Mouse (Mus musculus): ENCODE measurements around the gene Gm28051. TPM values are rescaled to one million over a fixed set of nuclear protein-coding genes. Genes with fewer than 3 reads are reported as not detected.

Gene Gm28051
- polyA plus RNA-seq, 1 experiment: 0.13 TPM

GRCm38 (mm10) chr12:102698089-102698684 lies 59.4 kb downstream of the Gm28051 start:
- no peaks in the 10 kb centered on the region for H3K79me2 ChIP-seq (ENCODE audit: control insufficient read depth, insufficient read depth)
- TF ChIP-seq MYOD1 (IDR thresholded peaks at IDR 0.05; ENCODE audit: control insufficient read depth, insufficient read length, low read depth) (no peak), USF1 (IDR thresholded peaks at IDR 0.05; ENCODE audit: low read depth) (no peak), MAX (IDR thresholded peaks at IDR 0.05) (no peak), MYOG (IDR thresholded peaks at IDR 0.05; ENCODE audit: control insufficient read depth, extremely low read depth, insufficient read length) (no peak), FOSL1 (IDR thresholded peaks at IDR 0.05; ENCODE audit: insufficient read depth, low read length, poor library complexity, severe bottlenecking) (no peak), CEBPB (IDR thresholded peaks at IDR 0.05; ENCODE audit: low read depth) (no peak)

DNA sequence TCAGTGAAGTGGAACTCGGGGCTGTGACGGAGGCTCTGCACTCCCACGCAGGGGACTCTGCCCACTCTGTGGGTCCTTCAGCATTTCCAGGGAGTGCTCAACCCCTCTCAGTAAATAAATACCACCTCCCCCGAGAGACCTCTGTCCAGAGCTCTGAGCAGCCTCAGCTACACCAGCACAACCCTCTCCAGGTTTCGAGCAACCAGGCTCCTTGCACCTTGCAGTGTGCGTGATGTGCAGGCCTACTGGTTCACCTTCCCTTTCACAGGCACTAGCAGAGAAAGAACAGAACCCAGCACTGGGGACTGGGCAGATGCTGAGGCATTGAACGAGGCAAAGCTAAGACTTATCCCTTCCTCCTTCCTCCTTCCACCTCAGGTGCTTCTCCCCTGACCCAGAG lies 60.2 kb downstream of the Gm28051 start:
- Histone ChIP-seq H3K36me3 (ENCODE audit: control insufficient read depth, insufficient read depth) (no peaks in the 10 kb centered on the region), H3K79me2 (ENCODE audit: control insufficient read depth, insufficient read depth) (no peaks in the 10 kb centered on the region), H3K27me3 (ENCODE audit: control insufficient read depth, insufficient read depth, insufficient read length) (no peaks in the 10 kb centered on the region), H3K4me3 (ENCODE audit: insufficient read depth, poor library complexity, severe bottlenecking) (no peak overlapping the region), H3K79me3 (ENCODE audit: low read depth) (no peaks in the 10 kb centered on the region), H3ac (ENCODE audit: control insufficient read depth, insufficient read length, low read depth) (no peak overlapping the region)
- no peak for TF ChIP-seq MYOD1 (IDR thresholded peaks at IDR 0.05; ENCODE audit: control insufficient read depth, insufficient read length, low read depth)
- no peak for TF ChIP-seq MYOG (IDR thresholded peaks at IDR 0.05; ENCODE audit: control insufficient read depth, extremely low read depth, insufficient read length)

More at GRCm38 (mm10) chr12:102698089-102698684, 59.4 kb downstream of the Gm28051 start:
- H3K4me3 ChIP-seq (ENCODE audit: insufficient read depth, poor library complexity, severe bottlenecking): no peak overlapping the region
- no peak overlapping the region for H3ac ChIP-seq (ENCODE audit: control insufficient read depth, insufficient read length, low read depth)
- no peaks in the 10 kb centered on the region for H3K79me3 ChIP-seq (ENCODE audit: low read depth)
- H3K27me3 ChIP-seq (ENCODE audit: control insufficient read depth, insufficient read depth, insufficient read length): no peaks in the 10 kb centered on the region
- H3K36me3 ChIP-seq (ENCODE audit: control insufficient read depth, insufficient read depth): no peaks in the 10 kb centered on the region

DNA sequence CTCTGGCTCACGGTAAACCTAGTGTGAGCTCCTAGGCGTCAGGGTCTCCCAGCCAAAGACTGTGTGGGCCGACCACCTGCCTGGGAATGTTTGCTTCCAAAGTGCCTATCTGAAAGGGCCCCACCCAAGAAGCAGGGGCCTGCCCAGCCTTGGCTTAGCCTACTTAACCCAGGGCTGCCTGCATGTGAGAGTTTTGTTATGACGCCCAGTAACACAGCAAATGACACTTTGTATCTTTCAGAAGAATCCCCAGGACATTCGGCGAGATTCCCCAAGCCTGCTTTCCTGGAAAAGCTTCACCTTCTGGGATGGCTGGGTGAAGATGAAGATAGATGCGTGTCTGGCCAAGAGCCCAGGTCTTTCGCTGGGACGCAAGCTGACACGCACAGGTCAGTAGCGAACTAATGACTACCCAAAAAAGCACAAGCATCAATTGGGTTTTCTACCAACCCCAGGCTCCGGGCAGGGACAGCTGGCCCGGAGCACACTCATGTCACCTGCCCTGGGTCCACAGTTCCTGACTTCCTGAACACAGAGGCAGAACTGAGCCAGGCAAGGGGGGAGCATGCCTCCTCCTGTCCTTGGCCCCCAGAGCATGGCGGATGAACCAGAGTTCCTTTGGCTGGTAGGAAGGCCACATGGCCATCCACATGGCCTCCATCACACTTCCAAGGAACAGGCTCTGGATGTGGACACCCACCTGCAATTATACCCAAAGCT lies 60.8 kb downstream of the Gm28051 start:
- Histone ChIP-seq H3K27me3 (ENCODE audit: control insufficient read depth, insufficient read depth, insufficient read length) (no peaks in the 10 kb centered on the region), H3ac (ENCODE audit: control insufficient read depth, insufficient read length, low read depth) (no peak overlapping the region), H3K79me3 (ENCODE audit: low read depth) (no peaks in the 10 kb centered on the region), H3K4me3 (ENCODE audit: insufficient read depth, poor library complexity, severe bottlenecking) (no peak overlapping the region), H3K79me2 (ENCODE audit: control insufficient read depth, insufficient read depth) (no peaks in the 10 kb centered on the region), H3K36me3 (ENCODE audit: control insufficient read depth, insufficient read depth) (no peaks in the 10 kb centered on the region)
- TF ChIP-seq MYOD1 (IDR thresholded peaks at IDR 0.05; ENCODE audit: control insufficient read depth, insufficient read length, low read depth): no peak
- no peak for TF ChIP-seq MYOG (IDR thresholded peaks at IDR 0.05; ENCODE audit: control insufficient read depth, extremely low read depth, insufficient read length)
- TF ChIP-seq MAX (IDR thresholded peaks at IDR 0.05): no peak
- TF ChIP-seq USF1 (IDR thresholded peaks at IDR 0.05; ENCODE audit: low read depth): no peak
- no peak for TF ChIP-seq CEBPB (IDR thresholded peaks at IDR 0.05; ENCODE audit: low read depth)

DNA sequence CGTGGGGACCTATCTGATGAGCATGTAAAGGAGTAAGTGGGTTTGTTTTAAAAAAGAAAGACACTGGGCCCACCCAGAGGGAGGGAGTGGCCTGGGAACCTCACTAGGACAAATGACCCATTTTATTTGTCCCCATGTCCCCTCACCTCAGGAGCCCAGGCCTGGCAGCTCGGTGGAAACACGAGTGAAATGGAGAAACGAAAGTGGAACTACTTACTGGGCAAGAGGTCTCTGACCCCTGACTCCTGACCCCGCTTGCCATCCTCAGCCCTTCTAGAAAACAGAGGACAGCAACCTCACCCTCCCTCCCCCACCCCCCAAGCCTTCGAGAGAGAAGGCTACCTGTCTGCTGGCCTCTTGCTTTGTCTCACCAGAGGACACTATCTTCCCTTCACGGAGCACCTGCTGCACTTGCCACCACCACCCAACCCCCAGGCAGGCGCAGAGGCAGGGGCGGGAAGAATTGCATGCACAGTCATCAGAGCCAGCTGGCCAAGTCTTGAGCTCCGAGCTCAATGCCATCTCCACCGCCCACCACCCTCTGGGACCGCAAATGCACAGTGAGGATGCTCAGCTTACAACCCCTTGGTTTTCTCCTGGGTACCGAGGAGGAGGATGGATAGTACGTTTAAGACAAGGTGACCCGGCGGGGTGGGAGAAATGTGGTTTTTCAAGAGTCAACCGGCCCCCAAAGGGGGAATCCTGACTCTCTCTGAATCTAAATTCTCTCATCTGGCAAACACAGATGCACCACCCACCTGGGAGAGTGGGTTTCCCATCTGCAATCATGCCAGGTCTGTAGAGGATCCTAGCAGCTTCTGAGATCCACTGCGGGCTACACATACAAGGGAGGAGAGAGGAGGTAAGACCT lies 62.0 kb downstream of the Gm28051 start:
- Histone ChIP-seq H3K36me3 (ENCODE audit: control insufficient read depth, insufficient read depth) (no peaks in the 10 kb centered on the region), H3K27me3 (ENCODE audit: control insufficient read depth, insufficient read depth, insufficient read length) (no peaks in the 10 kb centered on the region), H3ac (ENCODE audit: control insufficient read depth, insufficient read length, low read depth) (no peak overlapping the region), H3K4me3 (ENCODE audit: insufficient read depth, poor library complexity, severe bottlenecking) (no peak overlapping the region), H3K79me2 (ENCODE audit: control insufficient read depth, insufficient read depth) (no peaks in the 10 kb centered on the region), H3K79me3 (ENCODE audit: low read depth) (no peaks in the 10 kb centered on the region)
- no peak for TF ChIP-seq USF1 (IDR thresholded peaks at IDR 0.05; ENCODE audit: low read depth)

GRCm38 (mm10) chr12:102691761-102692160 lies 65.8 kb downstream of the Gm28051 start:
- Histone ChIP-seq H3K79me2 (ENCODE audit: control insufficient read depth, insufficient read depth) (no peaks in the 10 kb centered on the region), H3K27me3 (ENCODE audit: control insufficient read depth, insufficient read depth, insufficient read length) (no peaks in the 10 kb centered on the region), H3K4me3 (ENCODE audit: insufficient read depth, poor library complexity, severe bottlenecking) (no peak overlapping the region), H3K79me3 (ENCODE audit: low read depth) (no peaks in the 10 kb centered on the region), H3ac (ENCODE audit: control insufficient read depth, insufficient read length, low read depth) (no peak overlapping the region), H3K36me3 (ENCODE audit: control insufficient read depth, insufficient read depth) (no peaks in the 10 kb centered on the region)
- TF ChIP-seq MAX (IDR thresholded peaks at IDR 0.05) (no peak), FOSL1 (IDR thresholded peaks at IDR 0.05; ENCODE audit: insufficient read depth, low read length, poor library complexity, severe bottlenecking) (no peak), MYOD1 (IDR thresholded peaks at IDR 0.05; ENCODE audit: control insufficient read depth, insufficient read length, low read depth) (no peak), CTCF (IDR thresholded peaks at IDR 0.05; ENCODE audit: control insufficient read depth, insufficient read depth, insufficient read length) (no peak), CEBPB (IDR thresholded peaks at IDR 0.05; ENCODE audit: low read depth) (no peak), MYOG (IDR thresholded peaks at IDR 0.05; ENCODE audit: control insufficient read depth, extremely low read depth, insufficient read length) (no peak), USF1 (IDR thresholded peaks at IDR 0.05; ENCODE audit: low read depth) (no peak)

DNA sequence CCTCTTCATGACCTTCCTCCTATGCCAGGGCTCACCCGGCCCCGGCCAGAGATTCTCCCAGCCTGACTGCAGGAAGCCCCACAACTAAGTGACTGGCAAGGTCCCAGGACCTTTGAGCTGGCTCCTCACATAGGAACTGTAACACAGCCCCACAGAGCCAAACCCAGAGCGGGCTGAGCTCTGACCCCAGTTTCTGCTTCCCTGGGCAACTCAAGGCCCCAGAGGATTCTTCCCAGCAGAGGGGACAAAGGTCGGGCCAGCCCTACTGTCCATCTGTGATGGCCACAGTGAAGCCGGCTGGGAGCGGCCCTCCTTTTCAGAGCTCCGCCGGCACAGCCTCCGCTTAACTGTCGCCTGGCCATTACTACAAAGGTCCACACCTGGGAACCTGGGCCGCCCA lies 66.4 kb downstream of the Gm28051 start:
- H3K79me3 ChIP-seq (ENCODE audit: low read depth): no peaks in the 10 kb centered on the region
- H3ac ChIP-seq (ENCODE audit: control insufficient read depth, insufficient read length, low read depth): no peak overlapping the region
- TF ChIP-seq MYOD1 (IDR thresholded peaks at IDR 0.05; ENCODE audit: control insufficient read depth, insufficient read length, low read depth) (no peak), FOSL1 (IDR thresholded peaks at IDR 0.05; ENCODE audit: insufficient read depth, low read length, poor library complexity, severe bottlenecking) (no peak), CEBPB (IDR thresholded peaks at IDR 0.05; ENCODE audit: low read depth) (no peak), USF1 (IDR thresholded peaks at IDR 0.05; ENCODE audit: low read depth) (no peak), MYOG (IDR thresholded peaks at IDR 0.05; ENCODE audit: control insufficient read depth, extremely low read depth, insufficient read length) (no peak), MAX (IDR thresholded peaks at IDR 0.05) (no peak), CTCF (IDR thresholded peaks at IDR 0.05; ENCODE audit: control insufficient read depth, insufficient read depth, insufficient read length) (no peak)
- no peak overlapping the region for H3K4me3 ChIP-seq (ENCODE audit: insufficient read depth, poor library complexity, severe bottlenecking)
- no peaks in the 10 kb centered on the region for H3K27me3 ChIP-seq (ENCODE audit: control insufficient read depth, insufficient read depth, insufficient read length)
- no peaks in the 10 kb centered on the region for H3K79me2 ChIP-seq (ENCODE audit: control insufficient read depth, insufficient read depth)
- H3K36me3 ChIP-seq (ENCODE audit: control insufficient read depth, insufficient read depth): no peaks in the 10 kb centered on the region

Measured in C2C12 (cell line).